Mouse (Mus musculus) CD4-positive, CD25-positive, alpha-beta regulatory T cell, adult 2 months (primary cell): ENCODE measurements around the gene Clasrp.
"Not testable (repeated sequence)": the region's sequence is repeated elsewhere in the genome, so short reads cannot be mapped to it uniquely, and the experiment has no call there.

Experiments
- DNase-seq: peaks from one replicate; pipeline ENCODE4 v3.0.0-alpha.2; 2012; ENCODE audit warnings: low read depth, low spot score

The Clasrp gene

GRCm38 (mm10) chr7:19609641-19610332, 5.5 kb upstream of the Clasrp start:
- no peak for DNase-seq

DNA sequence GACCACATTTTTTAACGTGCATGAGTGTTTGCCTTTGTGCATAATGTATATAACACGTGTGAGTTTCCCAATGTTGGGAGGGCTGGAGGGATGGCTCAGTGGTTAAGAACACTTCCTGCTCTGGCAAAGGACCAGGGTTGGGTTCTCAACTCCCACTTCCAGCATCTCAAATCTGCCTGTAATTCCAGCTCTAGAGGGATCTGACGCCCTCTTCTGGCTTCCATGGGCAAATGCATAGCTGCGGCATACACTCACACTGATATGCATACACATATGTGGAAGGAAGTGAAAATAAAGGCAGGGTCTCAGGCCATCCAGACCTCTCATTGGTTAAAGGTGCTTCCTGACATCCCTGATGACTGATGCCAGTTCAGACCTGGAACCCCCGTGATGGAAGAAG, 3.0 kb upstream of the Clasrp start:
- DNase-seq, result no peak

DNA sequence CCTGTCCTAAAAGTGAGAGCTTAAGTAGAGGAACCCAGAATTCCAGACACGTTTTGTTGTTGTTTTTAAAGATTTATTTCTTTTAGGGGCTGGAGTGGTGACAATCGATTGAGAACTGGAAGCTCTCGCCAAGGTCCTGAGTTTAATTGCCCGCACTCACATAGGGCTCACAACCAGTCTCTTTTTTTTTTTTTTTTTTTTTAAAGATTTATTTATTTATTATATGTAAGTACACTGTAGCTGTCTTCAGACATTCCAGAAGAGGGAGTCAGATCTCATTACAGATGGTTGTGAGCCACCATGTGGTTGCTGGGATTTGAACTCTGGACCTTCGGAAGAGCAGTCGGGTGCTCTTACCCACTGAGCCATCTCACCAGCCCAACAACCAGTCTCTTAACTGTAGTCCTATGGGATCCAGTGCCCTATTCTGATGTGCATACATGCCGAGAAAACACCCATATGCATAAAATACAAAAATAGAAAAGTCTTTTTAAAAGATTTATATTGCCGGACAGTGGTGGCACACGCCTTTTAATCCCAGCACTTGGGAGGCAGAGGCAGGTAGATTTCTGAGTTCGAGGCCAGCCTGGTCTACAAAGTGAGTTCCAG, 424 bp upstream of the Clasrp start:
- DNase-seq, result not testable (repeated sequence)

GRCm38 (mm10) chr7:19603055-19603454, 1.2 kb downstream of the Clasrp start:
- no peak for DNase-seq

DNA sequence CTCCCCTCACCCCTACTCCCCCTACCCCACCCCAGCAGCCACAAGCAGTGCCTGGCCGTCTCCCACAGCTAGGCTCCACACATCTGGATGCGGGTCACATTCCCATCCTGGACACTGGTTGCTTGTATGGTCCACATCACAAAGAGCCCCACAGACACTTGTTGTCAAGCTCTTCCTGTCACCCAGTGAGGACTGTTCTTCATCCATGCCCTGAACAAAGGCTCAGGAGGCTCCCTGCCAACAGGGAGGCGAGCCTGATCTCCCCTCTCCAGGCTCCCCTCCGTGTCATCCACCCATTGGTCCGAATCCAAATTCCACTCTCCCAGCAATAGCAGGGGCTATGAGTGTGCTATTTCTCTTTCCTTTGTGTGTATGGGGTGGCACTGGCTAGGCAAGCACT, 3.7 kb downstream of the Clasrp start:
- no peak for DNase-seq

DNA sequence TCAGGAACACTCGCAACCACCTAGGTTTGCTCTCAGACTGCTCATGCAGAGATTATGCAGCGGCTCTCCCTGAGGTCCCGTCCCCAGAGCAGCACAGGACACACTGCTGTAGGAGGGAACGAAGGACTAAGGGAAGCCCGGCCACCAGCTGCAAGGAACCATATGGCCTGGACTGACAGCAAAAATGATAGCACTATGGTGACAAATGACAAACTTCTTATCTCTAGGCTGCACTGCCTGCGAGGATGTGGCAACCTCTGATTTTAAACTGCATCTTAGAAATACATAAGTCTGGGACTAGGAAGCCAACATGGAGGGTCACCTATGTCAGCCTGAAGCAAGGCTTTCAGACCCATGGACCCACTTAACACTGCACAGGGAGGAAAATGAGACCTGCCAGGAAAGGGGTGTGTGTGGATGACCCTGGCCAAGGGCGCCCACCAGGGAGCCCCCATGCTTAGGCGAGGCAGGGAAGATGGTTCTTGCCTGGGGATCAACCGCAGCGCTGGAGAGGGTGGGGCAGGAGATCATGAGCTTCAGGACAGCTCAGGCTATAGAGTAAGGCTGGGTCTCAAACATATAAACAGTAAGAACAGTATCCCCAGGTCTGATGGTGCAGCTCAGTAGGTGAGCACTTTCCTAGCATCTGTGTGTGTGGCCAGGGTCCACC, 11.1 kb downstream of the Clasrp start:
- no peak for DNase-seq

GRCm38 (mm10) chr7:19589917-19590316, 14.4 kb downstream of the Clasrp start:
- peak; percentile 86 for DNase-seq

- peak; percentile 66 for DNase-seq
Measured at GRCm38 (mm10) chr7:19589207-19589606, 15.1 kb downstream of the Clasrp start.

GRCm38 (mm10) chr7:19586269-19586668, 18.0 kb downstream of the Clasrp start:
- DNase-seq, result no peak

- no peak for DNase-seq
Measured at GRCm38 (mm10) chr7:19580634-19581033, 23.7 kb downstream of the Clasrp start.

DNA sequence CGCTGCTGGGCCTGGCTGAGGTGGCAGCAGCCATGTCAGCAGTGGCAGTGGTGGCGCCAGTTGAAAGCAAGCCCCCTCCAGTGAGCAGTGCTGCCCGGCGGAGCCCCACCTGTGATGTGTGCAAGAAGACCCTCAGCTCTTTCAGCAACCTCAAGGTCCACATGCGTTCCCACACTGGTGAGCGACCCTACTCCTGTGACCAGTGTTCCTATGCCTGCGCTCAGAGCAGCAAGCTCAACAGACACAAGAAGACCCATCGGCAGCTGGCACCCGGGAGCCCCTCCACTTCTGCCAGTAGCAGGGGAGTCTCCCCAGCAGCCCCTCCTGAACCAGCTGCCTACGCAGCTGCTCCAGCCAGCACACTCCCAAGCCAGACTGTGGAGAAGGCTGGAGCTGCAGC, 24.5 kb downstream of the Clasrp start:
- no peak for DNase-seq

- DNase-seq, result no peak
Measured at GRCm38 (mm10) chr7:19578436-19578835, 25.9 kb downstream of the Clasrp start.

GRCm38 (mm10) chr7:19577877-19578414, 26.3 kb downstream of the Clasrp start:
- peak; percentile 23 for DNase-seq

DNA sequence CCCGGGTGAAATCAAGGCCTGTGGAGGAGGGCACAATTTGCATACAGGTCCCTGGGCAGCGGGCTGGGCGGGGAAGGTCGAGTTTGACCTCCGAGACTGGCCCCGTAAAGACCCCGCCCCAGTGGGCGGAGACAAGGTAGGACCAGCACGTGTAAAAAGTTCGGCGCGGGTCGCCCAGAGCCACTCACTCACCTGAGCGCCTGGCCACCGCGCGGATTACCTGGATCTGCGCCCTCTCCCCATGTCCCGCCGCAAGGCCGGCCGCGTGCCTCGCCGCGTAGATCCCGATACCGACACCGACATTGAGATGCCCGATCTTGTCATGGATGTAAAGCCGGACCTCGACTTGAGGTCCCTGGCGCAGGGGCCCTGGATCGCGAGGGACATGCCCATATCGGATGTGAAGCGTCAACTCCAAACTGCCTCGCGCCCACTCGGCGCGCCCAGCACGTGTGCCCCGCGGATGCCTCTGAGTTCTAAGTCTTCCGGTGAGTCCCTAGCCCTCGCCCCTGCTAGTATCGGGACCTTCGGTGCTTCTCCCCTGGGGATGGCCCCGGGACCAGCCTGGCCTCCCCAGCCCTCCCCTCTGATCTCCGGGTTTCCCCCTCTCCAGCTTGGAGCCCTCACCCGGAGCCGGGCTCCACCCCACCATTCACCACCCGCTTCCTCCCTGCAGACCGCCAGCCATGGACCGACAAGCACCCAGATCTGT, 27.0 kb downstream of the Clasrp start, which contains the start of the genes Zfp296 and Gemin7:
Zfp296 (plus strand) TSS at position 147 of the 712 bp plus-strand sequence.
Gemin7 (minus strand) TSS at position 455 of the 712 bp plus-strand sequence.
- peak; percentile 59 for DNase-seq

DNA sequence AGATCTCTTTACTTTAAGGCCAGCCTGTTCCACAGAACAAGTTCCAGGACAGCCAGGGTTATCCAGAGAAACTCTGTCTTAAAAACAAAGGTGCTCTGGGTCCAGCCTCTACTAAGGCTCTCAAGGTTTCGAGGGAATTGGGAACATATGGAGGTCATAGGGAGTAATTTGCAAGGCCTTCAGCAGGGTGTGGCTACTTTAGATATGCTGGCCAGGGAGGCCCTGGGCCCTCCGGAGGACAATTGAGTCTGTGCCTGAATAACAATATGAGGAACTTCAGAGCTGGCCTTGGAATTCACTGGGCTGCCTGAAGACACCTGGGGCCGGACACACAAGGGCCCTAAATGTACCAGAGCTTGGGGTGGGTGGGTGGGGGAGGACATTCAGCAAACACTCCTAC, 28.7 kb downstream of the Clasrp start:
- no peak for DNase-seq

- DNase-seq, result no peak
Measured at GRCm38 (mm10) chr7:19573776-19574140, 30.5 kb downstream of the Clasrp start.

DNA sequence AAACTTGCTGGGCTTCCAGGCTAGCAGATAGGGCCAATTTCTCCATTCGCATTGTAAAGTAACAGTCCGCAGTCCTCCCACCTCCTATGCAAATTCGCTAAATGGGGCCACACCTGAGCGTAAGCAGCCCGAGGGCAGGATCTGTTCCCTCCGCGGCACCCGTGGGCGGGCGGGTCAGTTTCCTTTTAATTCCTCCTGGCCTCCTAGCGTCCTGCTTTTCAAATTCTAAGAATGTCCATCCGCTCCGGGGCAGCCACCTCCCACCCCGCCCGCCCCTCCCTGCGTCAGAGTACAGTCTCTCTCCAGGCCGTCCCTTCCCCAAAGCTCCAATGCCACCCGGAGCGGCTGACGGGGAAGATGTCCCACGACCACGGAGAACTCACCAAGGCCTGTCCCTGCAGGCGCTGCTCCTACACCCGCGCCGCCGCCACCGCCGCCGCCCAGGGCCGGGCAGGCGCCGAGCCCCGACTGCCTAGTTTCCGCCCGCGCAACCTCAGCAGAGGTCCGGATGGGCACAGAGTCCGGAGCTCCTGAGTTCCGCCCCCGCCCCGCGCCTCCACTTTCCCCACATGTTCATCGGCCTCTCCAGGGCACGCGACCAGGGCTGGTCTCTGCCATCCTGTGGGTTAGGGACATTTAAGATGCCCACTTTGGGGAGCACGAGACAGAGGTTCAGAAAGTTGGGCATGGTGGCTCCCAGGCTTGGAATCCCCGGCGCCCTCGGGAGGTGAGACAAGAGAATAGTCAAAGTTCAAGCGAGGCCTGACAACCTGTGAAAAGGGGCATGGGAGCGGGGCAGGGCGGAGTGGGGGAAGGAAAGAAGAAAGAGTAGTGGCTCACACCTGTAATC, 31.1 kb downstream of the Clasrp start:
- DNase-seq, result peak; percentile 90

DNA sequence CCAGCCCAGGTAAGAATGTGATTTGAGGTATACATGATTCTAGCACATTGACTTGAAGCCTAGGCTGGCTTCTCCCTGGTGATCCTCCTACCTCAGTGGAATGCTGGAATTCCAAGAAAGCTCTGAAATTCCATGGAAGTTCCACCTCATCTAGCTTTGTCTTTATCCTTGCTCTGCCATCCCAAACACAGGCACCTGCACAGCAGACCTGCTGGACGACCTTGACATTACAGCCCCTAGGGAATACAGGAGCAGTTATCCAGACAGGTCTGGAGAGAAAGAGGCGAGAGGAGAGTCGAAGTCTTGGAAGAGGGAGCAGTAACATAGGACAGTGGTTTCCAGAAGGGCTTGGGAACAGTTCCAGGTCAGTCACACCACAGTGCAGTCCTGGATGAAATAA, 34.6 kb downstream of the Clasrp start:
- DNase-seq, result no peak

DNA sequence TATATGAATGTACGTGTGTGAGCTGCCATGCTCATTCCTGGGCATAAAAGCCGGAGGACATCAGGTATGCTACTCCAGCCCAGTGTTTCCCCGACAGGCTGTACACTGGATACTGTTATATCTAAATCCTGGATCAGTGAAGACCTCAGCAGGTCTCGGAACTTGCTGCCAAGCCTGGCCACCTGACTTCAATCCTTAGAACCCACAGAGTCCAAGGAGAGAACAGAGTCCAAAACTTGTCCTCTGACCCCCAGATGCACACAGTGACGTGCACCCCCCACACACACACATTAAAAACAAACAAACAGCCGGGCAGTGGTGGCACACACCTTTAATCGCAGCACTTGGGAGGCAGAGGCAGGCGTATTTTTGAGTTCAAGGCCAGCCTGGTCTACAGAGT, 36.9 kb downstream of the Clasrp start:
- no peak for DNase-seq

DNA sequence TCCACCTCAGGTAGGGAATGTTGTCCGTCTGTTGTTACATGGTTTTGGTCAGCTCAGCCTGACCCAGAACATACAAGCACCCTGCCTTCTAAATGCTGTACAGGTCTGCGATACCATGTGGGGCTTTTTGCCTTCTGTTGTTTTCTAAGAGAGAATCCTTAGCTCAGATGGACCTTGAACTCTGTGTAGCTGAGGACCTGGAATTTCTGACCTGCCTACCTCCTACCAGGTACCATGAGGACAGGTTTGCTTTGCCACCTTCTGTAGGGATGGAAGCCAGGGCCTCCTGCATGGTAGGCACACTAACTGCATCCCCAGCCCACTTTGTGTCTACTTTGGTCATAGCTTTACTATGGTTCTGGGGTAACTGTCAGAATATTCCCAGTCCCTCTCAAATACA, 38.5 kb downstream of the Clasrp start:
- DNase-seq, result no peak

- DNase-seq, result peak; percentile 50
Measured at GRCm38 (mm10) chr7:19564455-19564854, 39.8 kb downstream of the Clasrp start.
